In the genomic region with DNA sequence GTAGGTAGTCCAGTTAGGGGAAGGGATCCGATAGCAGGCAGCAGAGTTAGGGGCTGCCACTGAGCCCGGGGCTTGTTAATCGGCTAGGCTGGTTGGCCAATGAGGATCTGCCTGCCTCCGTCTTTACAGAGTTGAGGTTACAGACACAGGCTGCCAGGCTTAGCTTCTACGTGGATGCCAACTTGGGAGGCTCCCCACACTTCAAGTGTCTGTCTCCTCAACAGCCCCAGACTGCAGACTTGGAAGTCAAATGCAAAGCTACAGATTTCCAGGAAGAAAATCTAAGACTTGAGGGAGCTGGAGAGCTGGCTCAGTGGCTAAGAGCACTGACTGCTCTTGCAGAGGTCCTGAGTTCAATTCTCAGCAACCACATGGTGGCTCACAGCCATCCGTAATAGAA, we compare ENCODE assay signal across 23 mouse cellular contexts. TPM values are rescaled to one million over a fixed set of nuclear protein-coding genes. Genes with fewer than 3 reads are reported as not detected.
A peak's percentile ranks its signal among the peaks of the same experiment; 100 is the strongest.
DNase-seq lines count a peak whose midpoint lies in the region; ATAC-seq and TF ChIP-seq lines count a peak whose summit lies in the region.
"Had no signal": no experiment of that assay in that cellular context is flagged by ENCODE, and none has a peak within 500 bp of the region (broad histone marks: within the 10 kb centered on the region; RNA-seq: fewer than 3 reads in every experiment).

No protein-coding gene starts in this region.

- WGBS in forebrain, embryonic 14.5 days, result 72% methylated on average over 6 of the region's 6 CpGs
- 77% methylated on average over 6 of the region's 6 CpGs for WGBS in forebrain, embryonic 12.5 days
- 68% methylated on average over 6 of the region's 6 CpGs for WGBS in forebrain, postnatal 0 days
- WGBS in forebrain, embryonic 13.5 days, result 89% methylated on average over 6 of the region's 6 CpGs

- DNase-seq in forebrain, embryonic 14.5 days (ENCODE audit: low spot score), result peak; percentile 22
- DNase-seq in forebrain, postnatal 0 days, result peak; percentile 50
- DNase-seq in brain, adult 2 months (ENCODE audit: low read depth, low spot score), result peak; percentile 37
- DNase-seq in right cerebral cortex, postnatal 36 days (ENCODE audit: low spot score in 2 of 2), result no peak
- DNase-seq: adrenal gland, adult 8-10 months; adrenal gland, postnatal 14 days; adrenal gland, postnatal 36 days; B cell, adult 2 months; cerebellum, adult 11-12 months; cerebellum, adult 2 months; cerebellum, adult 9-10 months; cerebellum, postnatal 10 days; cerebellum, postnatal 25 days had no signal

- no peak for ATAC-seq in forebrain, embryonic 14.5 days
- no peak for ATAC-seq in forebrain, embryonic 12.5 days (ENCODE audit: low FRiP score)
- ATAC-seq in forebrain, postnatal 0 days, result peak; percentile 47
- no peak for ATAC-seq in forebrain, embryonic 13.5 days
- ATAC-seq: activated CD4-positive, CD25-positive, alpha-beta regulatory T cell, adult 4 months; CD4-positive, CD25-positive, alpha-beta regulatory T cell, adult 4 months; forebrain, embryonic 15.5 days; Patski had no signal

- H3K9me3 ChIP-seq in forebrain, embryonic 14.5 days (replicated peaks; ENCODE audit: control insufficient read depth, low read length), result no peaks in the 10 kb centered on the region
- H3K9me3 ChIP-seq in forebrain, embryonic 12.5 days, result no peaks in the 10 kb centered on the region
- no peaks in the 10 kb centered on the region for H3K9me3 ChIP-seq in forebrain, postnatal 0 days (ENCODE audit: low read length)
- no peaks in the 10 kb centered on the region for H3K9me3 ChIP-seq in forebrain, embryonic 13.5 days (replicated peaks)
- H3K9me3 ChIP-seq: embryonic facial prominence, embryonic 10.5 days; embryonic facial prominence, embryonic 12.5 days; forebrain, embryonic 15.5 days had no signal

- H3K4me2 ChIP-seq in forebrain, embryonic 14.5 days (ENCODE audit: low read length), result no peak overlapping the region
- no peak overlapping the region for H3K4me2 ChIP-seq in forebrain, embryonic 12.5 days
- H3K4me2 ChIP-seq in forebrain, postnatal 0 days (ENCODE audit: low read depth), result no peak overlapping the region
- H3K4me2 ChIP-seq in forebrain, embryonic 13.5 days, result no peak overlapping the region
- H3K4me2 ChIP-seq: embryonic facial prominence, embryonic 12.5 days; forebrain, embryonic 15.5 days had no signal

- no peak for TF ChIP-seq CTCF in forebrain, postnatal 0 days (IDR thresholded peaks at IDR 0.05; ENCODE audit: low read depth)

- H3K9ac ChIP-seq in forebrain, embryonic 14.5 days (ENCODE audit: low read length), result no peak overlapping the region
- no peak overlapping the region for H3K9ac ChIP-seq in forebrain, embryonic 12.5 days
- H3K9ac ChIP-seq in forebrain, postnatal 0 days, result no peak overlapping the region
- no peak overlapping the region for H3K9ac ChIP-seq in forebrain, embryonic 13.5 days
- H3K9ac ChIP-seq: embryonic facial prominence, embryonic 12.5 days; forebrain, embryonic 15.5 days had no signal

- no peaks in the 10 kb centered on the region for H3K27me3 ChIP-seq in forebrain, embryonic 14.5 days (replicated peaks; ENCODE audit: control insufficient read depth, insufficient read depth, low read length)
- no peaks in the 10 kb centered on the region for H3K27me3 ChIP-seq in forebrain, embryonic 12.5 days
- no peaks in the 10 kb centered on the region for H3K27me3 ChIP-seq in forebrain, postnatal 0 days (ENCODE audit: insufficient read depth, low read length)
- no peaks in the 10 kb centered on the region for H3K27me3 ChIP-seq in forebrain, embryonic 13.5 days
- H3K27me3 ChIP-seq: CH12.LX; embryonic facial prominence, embryonic 12.5 days; forebrain, embryonic 15.5 days; Patski had no signal

- no peak overlapping the region for H3K27ac ChIP-seq in forebrain, embryonic 14.5 days (ENCODE audit: low read depth, low read length)
- no peak overlapping the region for H3K27ac ChIP-seq in forebrain, embryonic 12.5 days
- no peak overlapping the region for H3K27ac ChIP-seq in forebrain, postnatal 0 days (ENCODE audit: low read depth, low read length)
- no peak overlapping the region for H3K27ac ChIP-seq in forebrain, embryonic 13.5 days
- H3K27ac ChIP-seq: embryonic facial prominence, embryonic 10.5 days; embryonic facial prominence, embryonic 12.5 days; forebrain, embryonic 15.5 days had no signal

- no peaks in the 10 kb centered on the region for H3K36me3 ChIP-seq in forebrain, embryonic 14.5 days (ENCODE audit: control insufficient read depth, insufficient read depth, low read length)
- no peaks in the 10 kb centered on the region for H3K36me3 ChIP-seq in forebrain, embryonic 12.5 days (replicated peaks)
- no peaks in the 10 kb centered on the region for H3K36me3 ChIP-seq in forebrain, postnatal 0 days (ENCODE audit: insufficient read depth)
- H3K36me3 ChIP-seq in forebrain, embryonic 13.5 days (ENCODE audit: poor library complexity, severe bottlenecking), result no peaks in the 10 kb centered on the region
- H3K36me3 ChIP-seq: embryonic facial prominence, embryonic 10.5 days; embryonic facial prominence, embryonic 12.5 days; forebrain, embryonic 15.5 days; G1E had no signal

- no peaks in the 10 kb centered on the region for H3K4me1 ChIP-seq in forebrain, embryonic 14.5 days (ENCODE audit: control insufficient read depth, insufficient read depth, low read length)
- no peaks in the 10 kb centered on the region; the same call in 1 of the 2 replicates for H3K4me1 ChIP-seq in forebrain, embryonic 12.5 days
- H3K4me1 ChIP-seq in forebrain, postnatal 0 days (ENCODE audit: insufficient read depth), result no peaks in the 10 kb centered on the region
- H3K4me1 ChIP-seq in forebrain, embryonic 13.5 days, result no peaks in the 10 kb centered on the region
- H3K4me1 ChIP-seq: embryonic facial prominence, embryonic 10.5 days; embryonic facial prominence, embryonic 12.5 days; forebrain, embryonic 15.5 days had no signal

- no peak overlapping the region for H3K4me3 ChIP-seq in forebrain, embryonic 14.5 days (ENCODE audit: low read depth, low read length)
- H3K4me3 ChIP-seq in forebrain, embryonic 12.5 days (replicated peaks), result no peak overlapping the region
- H3K4me3 ChIP-seq in forebrain, postnatal 0 days (ENCODE audit: low read depth, low read length), result no peak overlapping the region
- H3K4me3 ChIP-seq in forebrain, embryonic 13.5 days, result no peak overlapping the region
- H3K4me3 ChIP-seq: embryonic facial prominence, embryonic 10.5 days; embryonic facial prominence, embryonic 12.5 days; forebrain, embryonic 15.5 days had no signal

RNA-seq across cellular contexts. Expression of gene Card11, which starts 39.6 kb away (rescaled TPM):
- polyA plus RNA-seq in forebrain, embryonic 14.5 days (2014; fragmentation: Nextera tagmentation; extraction: Ambion mirVana), result 0.10 TPM in 1 of 2 replicates, not detected in the other
- 0.04 TPM in 1 of 2 replicates, not detected in the other for polyA plus RNA-seq in forebrain, embryonic 12.5 days (2016; fragmentation: Nextera tagmentation; extraction: Ambion mirVana)
- not detected in 2 replicates for total RNA-seq in forebrain, postnatal 0 days (2014; rRNA removed)
- polyA plus RNA-seq in forebrain, postnatal 0 days (2015; fragmentation: Nextera tagmentation; extraction: Ambion mirVana), result not detected in 2 replicates
- not detected in 2 replicates for polyA plus RNA-seq in forebrain, embryonic 13.5 days (2015; fragmentation: Nextera tagmentation; extraction: Ambion mirVana)
- total RNA-seq: G1E had no signal
- polyA plus RNA-seq: G1E, Patski had no signal

Comparison
In these comparisons a context has a peak if more than half of its experiments do, and no peak if none do; other contexts are left out.
1. DNase-seq: peak in forebrain, embryonic 14.5 days (single experiment), forebrain, postnatal 0 days (single experiment) and brain, adult 2 months (single experiment); none in right cerebral cortex, postnatal 36 days (0 of 2).